Mouse (Mus musculus): Measurements from ENCODE around the gene Tmem245. TPM values are rescaled to one million over a fixed set of nuclear protein-coding genes. Genes with fewer than 3 reads are reported as not detected.
"Not testable (repeated sequence)": the region's sequence is repeated elsewhere in the genome, so short reads cannot be mapped to it uniquely, and the experiment has no call there.

Gene Tmem245
- polyA plus RNA-seq, 1 experiment from 2014 or later: 12.6 TPM

DNA sequence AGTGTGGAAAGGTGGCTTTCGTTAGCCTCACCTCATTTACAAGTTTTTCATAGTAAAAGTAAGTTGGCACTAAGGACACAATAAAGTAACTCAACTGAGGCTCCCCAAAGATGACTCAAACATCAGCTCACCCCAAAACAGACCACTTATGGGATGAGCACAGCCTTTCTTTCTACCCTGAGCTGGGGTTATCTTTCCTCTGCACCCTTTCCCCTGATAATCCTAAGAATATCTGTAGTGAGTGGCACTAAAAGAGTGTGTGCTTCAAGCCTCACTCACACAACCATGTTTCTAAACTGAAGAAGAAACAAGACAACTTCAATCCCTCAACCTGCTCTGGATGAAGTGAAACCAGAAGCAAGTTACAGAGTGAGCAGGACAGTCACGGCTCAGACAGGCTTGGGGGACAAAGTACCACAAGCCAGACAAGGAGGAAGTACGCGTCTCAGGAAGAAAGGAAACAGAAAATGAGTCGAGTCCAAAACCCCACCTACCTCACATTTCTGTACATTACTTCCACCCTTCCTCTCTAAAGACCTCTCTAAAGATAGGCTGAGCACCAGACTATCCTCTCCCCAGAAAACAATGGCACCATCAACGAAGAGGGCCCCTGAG, 54.6 kb downstream of the Tmem245 start:
- Histone ChIP-seq H3K9me3 (ENCODE audit: low read length) (no peaks in the 10 kb centered on the region), H3K4me2 (replicated peaks; ENCODE audit: low read depth, low read length) (no peak overlapping the region), H3K4me1 (ENCODE audit: insufficient read depth, low read depth, low read length) (no peaks in the 10 kb centered on the region), H3K27me3 (replicated peaks; ENCODE audit: insufficient read depth, low read length) (no peaks in the 10 kb centered on the region), H3K4me3 (ENCODE audit: low read depth, low read length) (no peak overlapping the region), H3K27ac (ENCODE audit: low read length) (no peak overlapping the region; the same call in 1 of the 2 replicates), H3K36me3 (ENCODE audit: insufficient read depth, low read length) (peaks cover 16% of the 10 kb centered on the region; the same call in 1 of the 2 replicates), H3K9ac (replicated peaks; ENCODE audit: low read depth) (no peak overlapping the region)
- WGBS: 68% methylated on average over 6 of the region's 6 CpGs
- peak; percentile 25 for DNase-seq (ENCODE audit: low spot score)
- TF ChIP-seq CTCF (IDR thresholded peaks at IDR 0.05) (no peak), EP300 (IDR thresholded peaks at IDR 0.05) (no peak)
- no peak; the same call in 1 of the 2 replicates for ATAC-seq

DNA sequence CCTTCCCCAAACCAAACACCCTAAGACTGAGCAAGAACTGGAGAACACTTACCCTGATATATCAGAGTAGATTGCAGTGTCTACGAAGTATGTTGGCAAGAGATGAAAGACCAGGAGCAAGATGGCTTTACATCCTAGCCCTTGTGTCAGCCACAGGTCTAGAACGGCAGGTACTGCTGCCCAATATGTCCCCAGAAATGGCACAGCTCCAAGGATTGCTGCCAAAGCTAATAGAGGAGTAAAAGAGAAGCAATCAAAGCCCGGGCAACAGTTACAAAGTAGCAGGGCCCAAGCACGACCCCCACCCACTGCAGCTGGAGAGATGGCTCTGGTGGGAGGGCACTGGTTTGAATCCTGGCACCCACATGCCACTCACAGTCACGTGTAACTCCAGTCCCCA, 58.8 kb downstream of the Tmem245 start:
- no peak overlapping the region for H3K27ac ChIP-seq (ENCODE audit: low read length)
- no peaks in the 10 kb centered on the region for H3K9me3 ChIP-seq (ENCODE audit: low read length)
- no peaks in the 10 kb centered on the region for H3K4me1 ChIP-seq (ENCODE audit: insufficient read depth, low read depth, low read length)
- WGBS: 47% methylated on average over 5 of the region's 5 CpGs
- no peak overlapping the region for H3K9ac ChIP-seq (replicated peaks; ENCODE audit: low read depth)
- no peak for TF ChIP-seq EP300 (IDR thresholded peaks at IDR 0.05)
- TF ChIP-seq CTCF (IDR thresholded peaks at IDR 0.05): no peak
- peaks cover 11% of the 10 kb centered on the region; the same call in 1 of the 2 replicates for H3K36me3 ChIP-seq (ENCODE audit: insufficient read depth, low read length)
- H3K4me2 ChIP-seq (replicated peaks; ENCODE audit: low read depth, low read length): no peak overlapping the region
- DNase-seq (ENCODE audit: low spot score): peak; percentile 55
- no peak overlapping the region for H3K4me3 ChIP-seq (ENCODE audit: low read depth, low read length)
- no peaks in the 10 kb centered on the region for H3K27me3 ChIP-seq (replicated peaks; ENCODE audit: insufficient read depth, low read length)
- ATAC-seq: peak; percentile 84

DNA sequence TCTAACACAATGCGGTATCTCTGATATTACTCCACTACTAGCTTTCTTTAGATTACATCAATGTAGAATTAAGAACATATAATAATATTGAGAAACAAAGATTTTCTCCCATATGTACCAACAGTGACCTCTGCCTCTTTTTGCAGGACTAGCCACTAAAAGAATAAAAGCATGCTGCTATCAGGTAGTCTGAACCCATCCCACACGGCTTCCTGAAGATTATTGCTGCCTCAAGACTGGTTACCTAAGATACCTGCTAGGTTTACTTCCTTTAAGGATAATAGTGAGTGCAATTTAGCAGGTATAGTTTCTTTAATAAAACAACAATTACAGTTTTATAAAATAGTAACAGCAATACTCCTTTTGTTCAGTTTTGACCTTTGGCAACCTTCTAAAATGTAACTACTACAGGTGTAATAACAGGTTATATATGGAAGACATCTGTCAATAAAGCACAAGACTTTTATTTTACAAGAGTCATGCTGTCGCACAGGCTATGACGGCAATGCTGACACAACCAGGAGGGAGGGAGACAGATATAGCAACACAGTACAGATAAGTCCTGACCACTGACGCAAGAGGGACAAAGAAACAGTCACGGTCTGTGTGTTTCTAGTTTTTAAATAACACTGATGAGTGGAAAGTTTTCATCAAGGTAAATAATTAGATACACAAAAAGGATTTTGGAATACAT, 60.8 kb downstream of the Tmem245 start:
- TF ChIP-seq CTCF (IDR thresholded peaks at IDR 0.05): no peak
- TF ChIP-seq EP300 (IDR thresholded peaks at IDR 0.05): no peak
- Histone ChIP-seq H3K4me1 (ENCODE audit: insufficient read depth, low read depth, low read length) (no peaks in the 10 kb centered on the region), H3K9me3 (ENCODE audit: low read length) (no peaks in the 10 kb centered on the region), H3K27ac (ENCODE audit: low read length) (no peak overlapping the region), H3K36me3 (ENCODE audit: insufficient read depth, low read length) (peaks cover 11% of the 10 kb centered on the region; the same call in 1 of the 2 replicates), H3K4me2 (replicated peaks; ENCODE audit: low read depth, low read length) (no peak overlapping the region), H3K27me3 (replicated peaks; ENCODE audit: insufficient read depth, low read length) (no peaks in the 10 kb centered on the region), H3K4me3 (ENCODE audit: low read depth, low read length) (no peak overlapping the region), H3K9ac (replicated peaks; ENCODE audit: low read depth) (no peak overlapping the region)
- ATAC-seq (no peak), DNase-seq (ENCODE audit: low spot score) (no peak)
- 88% methylated on average over 6 of the region's 6 CpGs for WGBS

DNA sequence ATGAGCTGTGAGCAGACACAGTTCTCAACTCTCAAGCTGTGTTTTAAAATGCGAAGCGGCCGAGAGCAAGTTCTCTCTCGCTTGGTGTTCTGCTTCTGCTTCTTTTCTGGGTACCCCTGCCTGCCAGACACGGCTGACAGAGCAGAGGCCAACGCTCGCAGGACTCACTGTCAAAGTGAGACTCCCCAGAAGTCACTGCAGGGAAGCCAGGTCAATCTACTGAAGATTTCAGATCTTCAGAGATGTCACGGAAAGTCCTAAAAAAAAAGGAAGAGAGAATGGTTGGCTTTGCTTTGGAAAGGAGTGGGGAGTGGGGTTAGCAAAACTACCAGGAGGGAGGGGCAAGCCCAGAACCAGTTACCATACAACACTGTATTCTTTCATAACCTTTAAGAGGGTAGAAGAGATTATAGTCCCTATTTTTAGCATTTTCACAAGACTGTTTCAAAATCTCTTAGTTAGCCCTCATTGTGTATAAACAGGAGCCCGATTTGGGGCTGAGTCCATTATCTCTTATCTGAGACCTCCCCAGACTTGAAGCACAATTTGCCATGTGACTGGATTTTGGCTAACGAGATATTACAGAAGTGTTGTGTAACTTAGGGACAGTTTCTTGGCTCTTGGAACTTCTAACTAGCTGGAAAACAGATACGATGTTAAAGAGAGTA, 67.1 kb downstream of the Tmem245 start:
- Histone ChIP-seq H3K9ac (replicated peaks; ENCODE audit: low read depth) (no peak overlapping the region), H3K4me3 (ENCODE audit: low read depth, low read length) (no peak overlapping the region), H3K27ac (ENCODE audit: low read length) (peak overlapping the region; percentile 65), H3K36me3 (ENCODE audit: insufficient read depth, low read length) (no peaks in the 10 kb centered on the region; the same call in 1 of the 2 replicates), H3K27me3 (replicated peaks; ENCODE audit: insufficient read depth, low read length) (no peaks in the 10 kb centered on the region), H3K9me3 (ENCODE audit: low read length) (no peaks in the 10 kb centered on the region), H3K4me2 (replicated peaks; ENCODE audit: low read depth, low read length) (no peak overlapping the region), H3K4me1 (ENCODE audit: insufficient read depth, low read depth, low read length) (no peaks in the 10 kb centered on the region; the same call in 1 of the 2 replicates)
- ATAC-seq: peak; percentile 69
- no peak for TF ChIP-seq CTCF (IDR thresholded peaks at IDR 0.05)
- peak; percentile 48; the same call in 1 of the 2 replicates for TF ChIP-seq EP300 (IDR thresholded peaks at IDR 0.05)
- DNase-seq (ENCODE audit: low spot score): peak; percentile 82
- 63% methylated on average over 11 of the region's 11 CpGs for WGBS

DNA sequence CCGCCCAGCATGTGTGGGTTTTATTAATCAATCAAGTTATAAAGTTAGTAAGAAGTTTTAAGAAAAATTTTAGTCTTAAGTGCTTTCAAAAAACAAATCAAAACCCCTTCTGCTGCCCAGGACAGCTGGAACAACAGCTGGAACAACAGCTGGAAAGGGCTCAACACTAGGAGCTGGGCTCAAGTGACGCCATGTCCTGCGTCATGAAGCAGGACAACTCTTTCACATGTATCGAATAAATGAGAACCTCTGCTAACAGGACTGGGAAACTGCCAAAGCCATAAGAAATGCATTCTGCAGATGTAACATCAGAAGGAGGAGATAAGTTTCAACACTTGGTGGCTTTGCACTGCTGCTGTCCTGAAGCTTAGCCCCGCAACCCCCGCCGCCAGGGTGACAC, 68.3 kb downstream of the Tmem245 start:
- WGBS: 75% methylated on average over 7 of the region's 7 CpGs
- H3K36me3 ChIP-seq (ENCODE audit: insufficient read depth, low read length): peaks cover 7% of the 10 kb centered on the region; the same call in 1 of the 2 replicates
- TF ChIP-seq EP300 (IDR thresholded peaks at IDR 0.05) (no peak), CTCF (IDR thresholded peaks at IDR 0.05) (no peak)
- no peak overlapping the region for H3K4me3 ChIP-seq (ENCODE audit: low read depth, low read length)
- DNase-seq (ENCODE audit: low spot score) (peak; percentile 74), ATAC-seq (peak; percentile 67)
- no peaks in the 10 kb centered on the region for H3K9me3 ChIP-seq (ENCODE audit: low read length)
- no peak overlapping the region for H3K27ac ChIP-seq (ENCODE audit: low read length)
- H3K4me1 ChIP-seq (ENCODE audit: insufficient read depth, low read depth, low read length): no peaks in the 10 kb centered on the region; the same call in 1 of the 2 replicates
- H3K27me3 ChIP-seq (replicated peaks; ENCODE audit: insufficient read depth, low read length): no peaks in the 10 kb centered on the region
- H3K9ac ChIP-seq (replicated peaks; ENCODE audit: low read depth): no peak overlapping the region
- no peak overlapping the region for H3K4me2 ChIP-seq (replicated peaks; ENCODE audit: low read depth, low read length)

DNA sequence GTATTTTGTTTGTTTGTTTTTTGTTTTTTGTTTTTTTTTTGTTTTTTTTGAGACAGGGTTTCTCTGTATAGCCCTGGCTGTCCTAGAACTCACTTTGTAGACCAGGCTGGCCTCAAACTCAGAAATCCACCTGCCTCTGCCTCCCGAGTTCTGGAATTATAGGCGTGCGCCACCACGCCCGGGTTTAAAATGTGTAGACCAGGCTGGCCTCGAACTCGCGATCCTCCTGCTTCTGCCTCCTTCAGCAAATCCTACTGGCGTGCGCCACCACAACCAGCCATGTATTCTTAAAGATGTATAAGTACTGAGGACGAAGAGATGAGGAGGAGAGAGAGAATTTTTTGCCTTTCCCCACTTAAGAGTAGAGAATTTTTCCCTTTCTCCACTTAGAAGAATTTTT, 76.7 kb downstream of the Tmem245 start:
- H3K9ac ChIP-seq (replicated peaks; ENCODE audit: low read depth); H3K4me1 ChIP-seq (ENCODE audit: insufficient read depth, low read depth, low read length); H3K9me3 ChIP-seq (ENCODE audit: low read length); H3K27ac ChIP-seq (ENCODE audit: low read length); DNase-seq (ENCODE audit: low spot score); H3K36me3 ChIP-seq (ENCODE audit: insufficient read depth, low read length); H3K4me3 ChIP-seq (ENCODE audit: low read depth, low read length); H3K27me3 ChIP-seq (replicated peaks; ENCODE audit: insufficient read depth, low read length); H3K4me2 ChIP-seq (replicated peaks; ENCODE audit: low read depth, low read length); ATAC-seq: not testable (repeated sequence)
- WGBS: 98% methylated on average over 11 of the region's 11 CpGs

All from lung, postnatal 0 days (tissue).